Mouse (Mus musculus): ENCODE data around the gene Gigyf1. TPM values are rescaled to one million over a fixed set of nuclear protein-coding genes. Genes with fewer than 3 reads are reported as not detected.
A peak's percentile ranks its signal among the peaks of the same experiment; 100 is the strongest.

Gene Gigyf1
- polyA plus RNA-seq, 1 experiment, result 80.1 TPM

GRCm38 (mm10) chr5:137566416-137566815 lies 48.1 kb downstream of the Gigyf1 start:
- H3K27ac ChIP-seq (ENCODE audit: control insufficient read depth, insufficient read depth, low read depth, low read length, poor library complexity), result no peak overlapping the region
- TF ChIP-seq POLR2A (IDR thresholded peaks at IDR 0.05; ENCODE audit: borderline replicate concordance, control insufficient read depth, low read depth, low read length), result no peak
- no peak for TF ChIP-seq CTCF (IDR thresholded peaks at IDR 0.05; ENCODE audit: control insufficient read depth, insufficient read depth, low read length)
- no peak overlapping the region for H3K4me3 ChIP-seq (replicated peaks; ENCODE audit: control insufficient read depth, low read depth, low read length)
- WGBS, result 94% methylated on average over 5 of the region's 5 CpGs
- H3K4me1 ChIP-seq (ENCODE audit: control insufficient read depth, insufficient read depth, low read length), result no peaks in the 10 kb centered on the region; the same call in 1 of the 2 replicates

- WGBS, result 81% methylated on average over 8 of the region's 8 CpGs
- TF ChIP-seq CTCF (IDR thresholded peaks at IDR 0.05; ENCODE audit: control insufficient read depth, insufficient read depth, low read length) (no peak), POLR2A (IDR thresholded peaks at IDR 0.05; ENCODE audit: borderline replicate concordance, control insufficient read depth, low read depth, low read length) (no peak)
- H3K4me3 ChIP-seq (replicated peaks; ENCODE audit: control insufficient read depth, low read depth, low read length), result no peak overlapping the region
- H3K4me1 ChIP-seq (ENCODE audit: control insufficient read depth, insufficient read depth, low read length), result no peaks in the 10 kb centered on the region; the same call in 1 of the 2 replicates
- H3K27ac ChIP-seq (ENCODE audit: control insufficient read depth, insufficient read depth, low read depth, low read length, poor library complexity), result no peak overlapping the region
Observed at GRCm38 (mm10) chr5:137568223-137568798, 50.0 kb downstream of the Gigyf1 start.

- Histone ChIP-seq H3K27ac (ENCODE audit: control insufficient read depth, insufficient read depth, low read depth, low read length, poor library complexity) (no peak overlapping the region), H3K4me1 (ENCODE audit: control insufficient read depth, insufficient read depth, low read length) (no peaks in the 10 kb centered on the region; the same call in 1 of the 2 replicates), H3K4me3 (replicated peaks; ENCODE audit: control insufficient read depth, low read depth, low read length) (no peak overlapping the region)
- TF ChIP-seq POLR2A (IDR thresholded peaks at IDR 0.05; ENCODE audit: borderline replicate concordance, control insufficient read depth, low read depth, low read length) (no peak), CTCF (IDR thresholded peaks at IDR 0.05; ENCODE audit: control insufficient read depth, insufficient read depth, low read length) (no peak)
- WGBS, result 64% methylated on average over 12 of the region's 12 CpGs
Observed at GRCm38 (mm10) chr5:137569031-137569430, 50.7 kb downstream of the Gigyf1 start.

- Histone ChIP-seq H3K27ac (ENCODE audit: control insufficient read depth, insufficient read depth, low read depth, low read length, poor library complexity) (peak within 1 kb of the TSS; percentile 67; the same call in 1 of the 2 replicates), H3K4me1 (ENCODE audit: control insufficient read depth, insufficient read depth, low read length) (no peaks in the 10 kb centered on the region; the same call in 1 of the 2 replicates), H3K4me3 (replicated peaks; ENCODE audit: control insufficient read depth, low read depth, low read length) (peak within 1 kb of the TSS; percentile 48)
- WGBS, result 2% methylated on average over 9 of the region's 9 CpGs
- no peak for TF ChIP-seq POLR2A (IDR thresholded peaks at IDR 0.05; ENCODE audit: borderline replicate concordance, control insufficient read depth, low read depth, low read length)
- no peak for TF ChIP-seq CTCF (IDR thresholded peaks at IDR 0.05; ENCODE audit: control insufficient read depth, insufficient read depth, low read length)
Observed at GRCm38 (mm10) chr5:137569665-137570064, 51.3 kb downstream of the Gigyf1 start, which contains the start of gene Tfr2. Gene Tfr2 (plus strand): TSS chr5:137569840.

GRCm38 (mm10) chr5:137570181-137570580 lies 51.8 kb downstream of the Gigyf1 start:
- no peak for TF ChIP-seq POLR2A (IDR thresholded peaks at IDR 0.05; ENCODE audit: borderline replicate concordance, control insufficient read depth, low read depth, low read length)
- H3K27ac ChIP-seq (ENCODE audit: control insufficient read depth, insufficient read depth, low read depth, low read length, poor library complexity), result peak overlapping the region; percentile 15; the same call in 1 of the 2 replicates
- peak overlapping the region; percentile 42 for H3K4me3 ChIP-seq (replicated peaks; ENCODE audit: control insufficient read depth, low read depth, low read length)
- H3K4me1 ChIP-seq (ENCODE audit: control insufficient read depth, insufficient read depth, low read length), result no peaks in the 10 kb centered on the region; the same call in 1 of the 2 replicates
- 2% methylated on average over 7 of the region's 7 CpGs for WGBS

DNA sequence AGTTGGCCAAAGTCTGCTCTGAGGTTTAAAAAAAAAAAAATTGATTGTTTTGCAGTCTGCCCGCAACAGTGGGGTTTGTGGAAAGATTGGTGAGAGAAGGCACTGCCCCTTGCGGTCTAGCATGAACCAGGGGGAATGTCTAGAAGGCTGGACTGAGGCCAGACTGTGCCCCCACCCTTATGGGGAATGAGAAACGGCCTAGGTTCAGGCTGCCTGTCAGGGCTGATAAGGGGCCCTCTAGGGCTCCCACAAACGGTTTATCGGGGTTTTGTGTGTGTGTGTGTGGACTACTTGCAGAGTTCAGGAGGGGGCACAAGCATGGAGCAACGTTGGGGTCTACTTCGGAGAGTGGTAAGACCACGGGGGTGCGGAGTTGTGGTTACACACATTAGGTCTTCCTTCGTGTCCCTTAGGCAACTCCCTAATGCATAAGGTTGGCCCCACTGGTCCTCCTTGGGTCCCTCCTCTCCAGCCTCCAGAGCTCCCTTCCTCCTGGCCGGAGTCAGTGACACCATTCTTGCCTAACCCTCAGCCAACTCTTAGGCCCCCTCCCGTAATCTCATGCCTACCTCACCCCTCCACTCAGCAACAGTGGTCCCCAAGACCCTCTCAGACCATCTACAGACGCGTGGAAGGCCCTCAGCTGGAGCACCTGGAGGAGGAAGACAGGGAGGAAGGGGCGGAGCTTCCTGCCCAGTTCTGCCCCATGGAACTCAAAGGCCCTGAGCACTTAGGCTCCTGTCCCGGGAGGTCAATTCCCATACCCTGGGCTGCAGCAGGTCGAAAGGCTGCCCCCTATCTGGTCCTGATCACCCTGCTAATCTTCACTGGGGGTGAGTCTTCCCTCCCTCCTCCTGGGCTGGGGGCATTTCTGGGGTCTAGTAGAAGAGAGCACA lies 52.6 kb downstream of the Gigyf1 start:
- no peaks in the 10 kb centered on the region; the same call in 1 of the 2 replicates for H3K4me1 ChIP-seq (ENCODE audit: control insufficient read depth, insufficient read depth, low read length)
- 3% methylated on average over 17 of the region's 17 CpGs for WGBS
- H3K27ac ChIP-seq (ENCODE audit: control insufficient read depth, insufficient read depth, low read depth, low read length, poor library complexity), result peak overlapping the region; percentile 67
- H3K4me3 ChIP-seq (replicated peaks; ENCODE audit: control insufficient read depth, low read depth, low read length), result peak overlapping the region; percentile 68
- TF ChIP-seq POLR2A (IDR thresholded peaks at IDR 0.05; ENCODE audit: borderline replicate concordance, control insufficient read depth, low read depth, low read length), result no peak; the same call in 1 of the 2 replicates
- TF ChIP-seq CTCF (IDR thresholded peaks at IDR 0.05; ENCODE audit: control insufficient read depth, insufficient read depth, low read length), result no peak

DNA sequence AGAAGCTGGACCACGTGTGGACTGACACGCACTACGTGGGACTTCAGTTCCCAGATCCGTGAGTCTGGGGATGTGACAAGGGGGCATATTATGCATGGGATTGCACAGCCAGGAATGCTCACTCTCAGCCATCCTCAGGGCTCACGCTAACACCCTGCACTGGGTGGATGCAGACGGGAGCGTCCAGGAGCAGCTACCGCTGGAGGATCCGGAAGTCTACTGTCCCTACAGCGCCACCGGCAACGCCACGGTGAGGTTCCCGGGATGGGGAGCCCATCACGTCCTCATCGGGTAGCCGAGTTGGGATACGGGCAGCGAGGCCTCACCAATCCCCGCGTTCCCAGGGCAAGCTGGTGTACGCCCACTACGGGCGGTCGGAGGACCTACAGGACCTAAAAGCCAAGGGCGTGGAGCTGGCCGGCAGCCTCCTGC lies 56.1 kb downstream of the Gigyf1 start:
- Histone ChIP-seq H3K27ac (ENCODE audit: control insufficient read depth, insufficient read depth, low read depth, low read length, poor library complexity) (no peak overlapping the region), H3K4me1 (ENCODE audit: control insufficient read depth, insufficient read depth, low read length) (no peaks in the 10 kb centered on the region; the same call in 1 of the 2 replicates), H3K4me3 (replicated peaks; ENCODE audit: control insufficient read depth, low read depth, low read length) (no peak overlapping the region)
- 93% methylated on average over 27 of the region's 27 CpGs for WGBS
- TF ChIP-seq POLR2A (IDR thresholded peaks at IDR 0.05; ENCODE audit: borderline replicate concordance, control insufficient read depth, low read depth, low read length) (no peak), CTCF (IDR thresholded peaks at IDR 0.05; ENCODE audit: control insufficient read depth, insufficient read depth, low read length) (no peak)

Other genes starting within 250 kb of the Gigyf1 start
- 115 and 217 TPM in 2 replicates for gene Ache, start 231.0 kb upstream of the Gigyf1 start, polyA plus RNA-seq (2011; ENCODE audit: insufficient read depth, insufficient read length, low replicate concordance, missing spikeins)
- gene Ufsp1, start 223.9 kb upstream of the Gigyf1 start, polyA plus RNA-seq (2011; ENCODE audit: insufficient read depth, insufficient read length, low replicate concordance, missing spikeins), result 74.0 and 131 TPM in 2 replicates
- gene Srrt, start 210.9 kb upstream of the Gigyf1 start, polyA plus RNA-seq (2011; ENCODE audit: insufficient read depth, insufficient read length, low replicate concordance, missing spikeins), result 304 and 461 TPM in 2 replicates
- 9.0 and 15.5 TPM in 2 replicates for gene Trip6, start 204.1 kb upstream of the Gigyf1 start, polyA plus RNA-seq (2011; ENCODE audit: insufficient read depth, insufficient read length, low replicate concordance, missing spikeins)
- gene Slc12a9, start 185.0 kb upstream of the Gigyf1 start, polyA plus RNA-seq (2011; ENCODE audit: insufficient read depth, insufficient read length, low replicate concordance, missing spikeins), result 10.9 and 14.4 TPM in 2 replicates
- 3.1 and 4.5 TPM in 2 replicates for gene Ephb4, start 168.4 kb upstream of the Gigyf1 start, polyA plus RNA-seq (2011; ENCODE audit: insufficient read depth, insufficient read length, low replicate concordance, missing spikeins)
- not detected in 2 replicates for gene Zan, start 41.5 kb upstream of the Gigyf1 start, polyA plus RNA-seq (2011; ENCODE audit: insufficient read depth, insufficient read length, low replicate concordance, missing spikeins)
- 22.1 and 32.2 TPM in 2 replicates for gene Pop7, start 16.0 kb upstream of the Gigyf1 start, polyA plus RNA-seq (2011; ENCODE audit: insufficient read depth, insufficient read length, low replicate concordance, missing spikeins)
- not detected in 2 replicates for gene Epo, start 14.7 kb downstream of the Gigyf1 start, polyA plus RNA-seq (2011; ENCODE audit: insufficient read depth, insufficient read length, low replicate concordance, missing spikeins)
- 294 and 476 TPM in 2 replicates for gene Gnb2, start 15.0 kb downstream of the Gigyf1 start, polyA plus RNA-seq (2011; ENCODE audit: insufficient read depth, insufficient read length, low replicate concordance, missing spikeins)
- gene Actl6b, start 35.0 kb downstream of the Gigyf1 start, polyA plus RNA-seq (2011; ENCODE audit: insufficient read depth, insufficient read length, low replicate concordance, missing spikeins), result not detected in 2 replicates
- 25.9 and 51.0 TPM in 2 replicates for gene Tfr2, start 51.3 kb downstream of the Gigyf1 start, polyA plus RNA-seq (2011; ENCODE audit: insufficient read depth, insufficient read length, low replicate concordance, missing spikeins)
- gene Mospd3, start 82.5 kb downstream of the Gigyf1 start, polyA plus RNA-seq (2011; ENCODE audit: insufficient read depth, insufficient read length, low replicate concordance, missing spikeins), result 25.4 and 29.1 TPM in 2 replicates
- 17.2 and 23.4 TPM in 2 replicates for gene Pcolce, start 95.2 kb downstream of the Gigyf1 start, polyA plus RNA-seq (2011; ENCODE audit: insufficient read depth, insufficient read length, low replicate concordance, missing spikeins)
- 0.41 TPM in 1 of 2 replicates, not detected in the other for gene Fbxo24, start 110.5 kb downstream of the Gigyf1 start, polyA plus RNA-seq (2011; ENCODE audit: insufficient read depth, insufficient read length, low replicate concordance, missing spikeins)
- 36.1 and 108 TPM in 2 replicates for gene Lrch4, start 110.6 kb downstream of the Gigyf1 start, polyA plus RNA-seq (2011; ENCODE audit: insufficient read depth, insufficient read length, low replicate concordance, missing spikeins)
- gene Gm20605, start 110.6 kb downstream of the Gigyf1 start, polyA plus RNA-seq (2011; ENCODE audit: insufficient read depth, insufficient read length, low replicate concordance, missing spikeins), result 24.9 and 41.6 TPM in 2 replicates
- 65.6 and 161 TPM in 2 replicates for gene Sap25, start 122.8 kb downstream of the Gigyf1 start, polyA plus RNA-seq (2011; ENCODE audit: insufficient read depth, insufficient read length, low replicate concordance, missing spikeins)
- 0.77 TPM in 1 of 2 replicates, not detected in the other for gene Irs3, start 127.2 kb downstream of the Gigyf1 start, polyA plus RNA-seq (2011; ENCODE audit: insufficient read depth, insufficient read length, low replicate concordance, missing spikeins)
- 33.1 and 50.5 TPM in 2 replicates for gene Agfg2, start 166.2 kb downstream of the Gigyf1 start, polyA plus RNA-seq (2011; ENCODE audit: insufficient read depth, insufficient read length, low replicate concordance, missing spikeins)
- 1.2 and 1.9 TPM in 2 replicates for gene Nyap1, start 223.1 kb downstream of the Gigyf1 start, polyA plus RNA-seq (2011; ENCODE audit: insufficient read depth, insufficient read length, low replicate concordance, missing spikeins)
- 143 and 144 TPM in 2 replicates for gene Tsc22d4, start 227.2 kb downstream of the Gigyf1 start, polyA plus RNA-seq (2011; ENCODE audit: insufficient read depth, insufficient read length, low replicate concordance, missing spikeins)